Mouse (Mus musculus): ENCODE data around the gene Apoa4. TPM values are rescaled to one million over a fixed set of nuclear protein-coding genes. Genes with fewer than 3 reads are reported as not detected.

Gene Apoa4
- total RNA-seq (2021): not detected
- long read RNA-seq, experiment 1: 0 reads
- long read RNA-seq, experiment 2: 0 reads

DNA sequence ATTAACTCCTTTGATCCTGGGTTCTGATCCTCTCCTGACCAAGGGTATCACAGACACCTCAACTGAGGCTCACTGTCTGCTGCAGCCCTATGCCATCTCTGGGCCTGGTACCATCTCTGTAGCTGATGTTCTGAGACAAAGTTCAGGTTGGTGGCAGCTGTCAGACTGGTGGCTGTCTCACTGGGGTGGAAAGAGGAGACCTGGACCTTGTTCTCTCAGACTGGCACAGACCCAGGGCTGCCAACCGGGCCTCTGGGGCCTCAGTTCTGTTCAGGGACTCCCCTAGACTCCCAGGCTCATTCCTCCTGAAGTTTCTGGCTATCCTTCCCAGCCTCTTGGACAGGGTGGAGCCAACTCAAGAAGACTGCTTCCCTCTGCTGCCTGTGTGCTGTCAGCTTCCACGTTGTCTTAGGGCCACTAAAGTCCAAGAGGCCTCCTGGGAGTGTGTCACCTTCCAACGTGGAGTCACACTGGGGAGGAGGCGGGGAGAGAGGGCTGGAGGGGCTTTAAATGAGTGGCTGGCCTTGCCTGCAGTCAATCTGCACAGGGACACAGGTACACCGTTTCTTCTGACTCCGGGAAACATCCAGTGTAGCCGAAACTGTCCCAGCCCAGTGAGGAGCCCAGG, at the start of gene Apoa4:
Gene Apoa4, plus strand, starts transcription at position 171 of the 628 bp plus-strand sequence.
- DNase-seq: no peak

DNA sequence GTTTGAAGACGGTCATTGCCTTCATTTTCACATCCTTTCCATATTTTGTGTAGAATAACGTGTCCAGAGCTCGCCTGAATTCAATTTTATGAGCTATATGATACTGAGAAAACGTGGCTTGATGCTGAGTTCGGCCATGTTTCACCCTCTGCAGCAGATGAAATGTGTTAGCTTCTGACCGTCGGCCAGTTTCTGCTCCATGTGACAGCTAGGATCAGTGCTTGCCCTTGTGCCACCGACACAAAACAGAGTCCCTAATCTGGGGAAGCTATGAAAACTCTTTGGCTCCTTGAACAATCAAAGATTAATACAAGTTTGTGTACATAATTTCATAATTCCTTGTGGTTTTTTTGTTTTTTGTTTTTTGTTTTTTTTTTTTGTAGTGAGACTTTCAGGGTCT, 49.3 kb upstream of the Apoa4 start:
- no peak for DNase-seq

DNA sequence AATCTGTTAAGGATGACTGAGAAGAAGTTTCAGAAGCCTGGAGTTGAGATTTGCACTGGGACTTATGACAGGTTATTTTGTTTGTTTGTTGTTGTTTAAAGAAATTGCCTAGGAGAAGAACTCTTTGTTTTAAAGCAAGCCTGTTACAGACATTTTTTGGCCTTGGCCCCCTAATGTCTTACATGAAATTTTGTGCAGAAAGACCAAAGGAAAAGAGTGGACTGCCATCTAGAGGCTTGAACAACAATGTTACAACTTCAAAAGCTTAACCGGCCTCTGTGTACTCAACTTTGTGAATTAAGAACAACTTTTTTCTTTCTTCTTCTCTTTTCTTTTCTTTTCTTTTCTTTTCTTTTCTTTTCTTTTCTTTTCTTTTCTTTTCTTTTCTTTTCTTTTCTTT, 48.9 kb upstream of the Apoa4 start:
- no peak for DNase-seq

DNA sequence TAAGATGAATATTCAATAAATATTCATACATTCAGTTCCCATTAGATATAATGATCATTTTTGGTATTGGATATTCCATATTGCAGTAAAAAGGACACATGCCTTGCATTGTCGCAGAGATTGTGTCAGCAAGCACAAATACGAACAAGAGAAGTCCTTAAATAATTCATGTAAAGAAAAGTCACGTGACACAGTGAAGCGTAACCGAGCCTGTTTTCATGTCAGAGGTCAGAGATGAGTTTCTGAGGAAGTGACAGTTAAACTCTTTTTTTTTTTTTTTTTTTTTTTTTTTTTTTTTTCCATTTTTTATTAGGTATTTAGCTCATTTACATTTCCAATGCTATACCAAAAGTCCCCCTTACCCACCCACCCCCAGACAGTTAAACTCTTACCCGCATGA, 47.9 kb upstream of the Apoa4 start:
- no peak for DNase-seq

DNA sequence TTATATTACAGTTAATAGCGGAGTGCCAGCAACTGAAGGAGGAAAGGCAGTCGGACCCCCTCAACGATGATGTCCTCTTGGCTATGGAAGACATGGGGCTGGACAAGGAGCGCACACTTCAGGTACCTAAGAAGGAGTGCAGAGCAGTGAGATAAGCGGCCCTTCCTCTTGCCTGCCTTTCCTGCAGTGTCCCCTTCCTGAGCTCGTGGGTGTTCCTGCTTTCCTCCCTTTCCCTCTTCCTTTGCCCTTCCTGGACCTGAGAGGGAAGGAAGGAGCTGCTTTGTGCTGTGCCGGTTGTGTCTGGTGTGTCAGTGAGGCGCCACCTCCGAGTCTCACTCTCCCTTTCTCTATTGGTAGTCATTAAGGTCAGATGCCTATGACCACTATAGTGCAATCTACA, 45.7 kb upstream of the Apoa4 start:
- no peak for DNase-seq

DNA sequence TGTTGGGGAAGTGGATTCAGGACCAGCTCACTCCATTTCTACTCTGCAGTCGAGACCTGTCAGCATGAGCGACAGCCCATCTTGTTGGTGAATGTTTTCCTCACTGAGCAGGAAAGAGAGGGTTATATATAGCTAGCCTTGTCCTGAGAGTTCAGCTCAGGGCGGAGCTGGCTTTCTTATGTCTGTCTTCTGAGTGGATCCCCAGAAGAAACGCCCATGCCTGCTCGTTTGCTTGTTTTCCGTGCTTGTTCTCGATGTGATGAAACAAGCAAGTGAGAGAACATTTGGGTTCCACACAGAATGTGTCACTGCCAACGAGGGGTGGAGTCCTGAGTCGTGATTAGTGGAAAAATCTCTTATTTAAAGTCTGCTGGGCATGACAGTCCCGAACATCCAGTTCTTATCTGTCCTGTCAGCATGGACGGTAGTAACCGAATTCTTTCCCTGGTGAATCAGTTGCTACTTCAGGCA, 43.8 kb upstream of the Apoa4 start:
- peak; percentile 36 for DNase-seq

DNA sequence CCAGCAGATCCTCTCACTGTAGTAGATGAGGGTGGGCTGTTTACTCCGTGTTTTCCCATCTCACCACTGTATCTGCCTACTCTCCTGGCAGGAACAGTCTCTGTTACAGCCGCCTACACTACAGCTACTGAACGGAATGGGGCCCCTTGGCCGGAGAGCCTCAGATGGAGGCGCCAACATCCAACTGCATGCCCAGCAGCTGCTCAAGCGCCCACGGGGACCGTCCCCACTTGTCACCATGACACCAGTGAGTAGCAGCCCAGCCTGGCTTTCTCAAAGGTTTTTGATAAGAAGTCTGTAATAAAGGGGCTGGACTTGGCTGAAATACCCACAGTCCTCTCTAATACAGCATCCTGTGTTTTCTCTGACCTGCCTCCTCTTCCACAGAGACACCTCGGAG, 42.0 kb upstream of the Apoa4 start:
- DNase-seq: no peak

DNA sequence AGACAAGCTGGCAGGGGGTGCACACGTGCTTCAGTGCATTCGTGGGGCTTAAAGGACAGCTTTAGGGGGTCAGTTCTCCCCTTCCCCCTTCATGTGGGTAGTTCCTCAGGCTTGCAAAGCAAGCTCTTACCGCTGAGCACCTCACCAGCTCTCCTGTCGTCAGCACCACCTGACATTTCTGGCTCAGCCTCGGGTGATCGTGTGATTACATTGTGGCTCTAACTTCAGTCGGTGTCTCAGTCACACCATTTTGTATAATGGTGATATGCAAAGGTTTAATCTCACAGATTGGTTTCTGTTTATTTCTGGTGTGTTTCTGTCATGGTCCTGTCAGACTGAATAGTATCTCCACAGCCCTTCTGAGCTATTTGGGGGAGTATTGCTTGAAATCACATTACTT, 41.6 kb upstream of the Apoa4 start:
- DNase-seq: no peak

DNA sequence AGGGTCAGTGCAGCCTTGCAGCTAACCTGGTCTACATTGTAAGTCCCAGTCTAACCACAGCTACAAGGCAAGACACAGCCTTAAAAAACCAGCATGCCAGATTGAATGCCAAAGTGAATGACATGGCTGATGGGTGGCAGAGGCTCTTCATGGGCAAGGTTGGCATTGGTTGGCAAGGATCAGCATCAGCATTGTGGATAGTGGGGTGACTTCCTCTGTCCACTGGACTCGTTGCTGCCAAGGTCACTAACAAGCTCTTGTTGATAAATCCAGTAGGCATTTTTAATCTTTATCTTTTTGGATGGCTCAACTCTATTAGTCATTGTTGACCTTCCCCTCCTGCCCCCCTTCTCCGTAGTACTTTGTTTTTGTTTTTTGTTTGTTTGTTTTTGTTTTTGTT, 40.9 kb upstream of the Apoa4 start:
- DNase-seq: no peak

DNA sequence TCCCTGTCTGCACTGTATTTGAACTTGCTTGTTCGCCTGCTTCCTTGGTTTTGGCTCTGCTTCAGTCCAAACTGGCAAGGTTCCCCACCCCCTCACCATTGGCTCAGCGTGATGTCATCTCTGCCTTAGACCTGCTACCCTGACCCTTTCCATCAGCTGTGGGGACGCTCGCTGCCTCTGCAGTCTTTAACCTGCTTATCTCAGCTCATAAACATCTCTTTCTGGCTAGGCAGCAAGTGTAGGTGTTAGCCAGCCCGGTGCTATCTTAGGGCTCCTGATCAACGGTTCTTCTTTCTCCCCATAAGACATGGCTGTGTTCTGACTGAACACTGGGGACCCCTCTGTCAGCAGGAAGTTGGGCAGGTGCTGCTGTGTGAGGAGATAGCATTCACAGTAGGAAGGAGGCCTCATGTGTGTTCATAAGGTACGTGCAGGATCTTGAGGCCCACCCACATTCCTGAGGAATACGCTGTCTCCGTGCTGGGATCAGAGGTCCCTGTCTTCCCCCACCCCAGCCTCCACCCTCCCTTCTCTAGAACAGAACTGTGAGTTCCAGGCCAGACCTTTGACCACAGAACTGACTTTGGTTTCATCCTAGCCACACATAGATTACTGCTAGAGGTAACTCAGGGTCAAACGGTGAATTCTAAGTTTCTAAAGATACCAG, 33.5 kb upstream of the Apoa4 start:
- no peak for DNase-seq

DNA sequence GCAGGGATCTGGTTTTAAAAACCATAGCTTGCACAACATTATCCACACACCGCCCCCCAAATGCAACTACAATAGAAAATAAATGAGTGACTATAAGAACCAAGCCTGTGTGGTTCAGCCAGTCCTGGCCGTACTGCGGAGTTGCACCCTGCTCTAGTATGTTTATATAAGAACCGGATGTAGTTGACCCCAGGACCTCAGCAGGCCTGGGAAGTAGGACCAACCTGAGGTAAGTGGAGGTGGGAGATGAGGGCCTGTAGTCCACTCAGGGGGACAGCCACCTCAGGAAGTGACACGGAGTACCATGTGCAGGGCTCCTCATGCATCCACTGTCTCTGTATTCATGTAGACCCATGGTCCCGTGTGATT, 33.0 kb upstream of the Apoa4 start:
- DNase-seq: no peak

DNA sequence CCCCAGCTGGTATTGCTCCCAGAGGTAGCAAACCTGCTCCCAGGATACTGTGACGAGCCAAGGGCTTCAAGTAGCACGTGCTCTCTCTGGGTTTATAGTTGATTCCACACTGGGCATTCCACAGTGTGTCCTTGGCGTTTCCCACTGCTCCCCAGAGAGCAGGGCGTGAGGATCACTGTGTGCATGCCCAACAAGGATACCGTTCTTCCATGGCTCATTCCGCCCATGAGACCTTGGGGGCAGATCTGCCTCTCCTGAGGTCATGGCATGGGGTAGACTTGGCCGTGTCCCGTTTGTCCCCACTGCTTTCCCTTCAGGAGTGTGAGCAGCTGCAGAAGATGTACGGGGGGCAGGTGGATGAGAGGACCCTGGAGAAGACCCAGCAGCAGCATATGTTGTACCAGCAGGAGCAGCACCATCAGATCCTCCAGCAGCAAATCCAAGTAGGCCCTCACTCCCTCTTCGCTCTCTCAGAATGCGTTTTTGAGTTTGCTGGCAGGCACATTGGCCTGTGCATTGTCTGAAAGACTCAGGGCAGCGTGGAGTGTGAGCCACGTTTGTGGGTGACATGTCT, 32.0 kb upstream of the Apoa4 start:
- no peak for DNase-seq

DNA sequence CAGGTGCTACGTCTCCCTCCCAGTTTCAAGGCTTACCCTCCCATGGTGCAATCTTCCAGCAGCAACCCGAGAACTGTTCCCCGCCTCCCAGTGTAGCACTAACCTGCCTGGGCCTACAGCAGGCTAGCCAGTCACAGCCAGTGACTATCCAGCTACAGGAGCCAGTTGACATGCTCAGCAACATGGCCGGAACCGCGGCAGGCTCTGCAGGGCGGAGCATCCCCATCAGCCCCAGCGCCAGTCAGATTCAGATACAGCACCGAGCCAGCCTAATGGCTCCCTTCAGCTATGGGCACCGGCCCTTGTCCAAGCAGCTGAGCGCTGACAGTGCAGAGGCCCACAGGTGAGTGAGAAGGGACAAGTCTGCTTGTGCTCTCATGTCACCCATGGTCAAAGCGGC, 30.0 kb upstream of the Apoa4 start:
- DNase-seq: no peak

DNA sequence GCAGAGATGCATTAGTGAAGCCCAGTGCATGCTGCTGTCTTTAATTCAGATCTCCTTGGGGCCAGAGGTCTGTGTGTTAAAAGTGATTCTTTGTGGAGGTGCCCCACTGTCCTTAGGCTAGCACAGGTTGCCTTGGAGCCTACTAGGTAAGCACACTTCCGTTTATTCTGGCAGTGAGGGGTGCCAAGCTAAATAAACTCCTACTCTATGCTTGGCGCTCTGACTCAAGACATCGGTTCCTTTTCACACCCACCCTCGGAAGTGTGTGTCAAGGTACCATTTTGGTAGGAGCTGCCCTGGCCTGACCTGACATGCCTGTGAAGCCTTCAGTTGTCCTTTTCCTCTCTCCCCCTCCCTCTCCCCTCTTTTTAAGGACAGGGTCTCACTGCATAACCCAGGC, 26.2 kb upstream of the Apoa4 start:
- DNase-seq: no peak

DNA sequence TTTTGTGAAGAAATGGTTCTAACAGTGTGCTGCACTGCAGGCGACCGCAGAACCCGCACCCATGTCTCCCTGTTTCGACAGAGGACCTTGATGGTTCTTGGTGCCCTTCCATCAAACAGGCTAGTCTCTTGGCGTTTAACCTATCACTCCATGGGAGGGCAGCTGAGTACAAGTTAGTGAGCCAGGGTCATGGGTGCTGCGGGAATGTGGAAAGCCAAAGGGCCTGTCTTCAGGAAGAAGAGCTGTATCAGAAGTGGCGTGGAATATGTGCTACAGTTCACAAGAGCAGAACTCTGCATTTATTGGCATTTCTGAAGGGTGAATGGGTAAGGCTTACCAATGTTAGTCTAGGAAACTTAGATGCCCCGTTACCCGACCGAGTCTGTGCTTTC, 25.6 kb upstream of the Apoa4 start:
- no peak for DNase-seq

DNA sequence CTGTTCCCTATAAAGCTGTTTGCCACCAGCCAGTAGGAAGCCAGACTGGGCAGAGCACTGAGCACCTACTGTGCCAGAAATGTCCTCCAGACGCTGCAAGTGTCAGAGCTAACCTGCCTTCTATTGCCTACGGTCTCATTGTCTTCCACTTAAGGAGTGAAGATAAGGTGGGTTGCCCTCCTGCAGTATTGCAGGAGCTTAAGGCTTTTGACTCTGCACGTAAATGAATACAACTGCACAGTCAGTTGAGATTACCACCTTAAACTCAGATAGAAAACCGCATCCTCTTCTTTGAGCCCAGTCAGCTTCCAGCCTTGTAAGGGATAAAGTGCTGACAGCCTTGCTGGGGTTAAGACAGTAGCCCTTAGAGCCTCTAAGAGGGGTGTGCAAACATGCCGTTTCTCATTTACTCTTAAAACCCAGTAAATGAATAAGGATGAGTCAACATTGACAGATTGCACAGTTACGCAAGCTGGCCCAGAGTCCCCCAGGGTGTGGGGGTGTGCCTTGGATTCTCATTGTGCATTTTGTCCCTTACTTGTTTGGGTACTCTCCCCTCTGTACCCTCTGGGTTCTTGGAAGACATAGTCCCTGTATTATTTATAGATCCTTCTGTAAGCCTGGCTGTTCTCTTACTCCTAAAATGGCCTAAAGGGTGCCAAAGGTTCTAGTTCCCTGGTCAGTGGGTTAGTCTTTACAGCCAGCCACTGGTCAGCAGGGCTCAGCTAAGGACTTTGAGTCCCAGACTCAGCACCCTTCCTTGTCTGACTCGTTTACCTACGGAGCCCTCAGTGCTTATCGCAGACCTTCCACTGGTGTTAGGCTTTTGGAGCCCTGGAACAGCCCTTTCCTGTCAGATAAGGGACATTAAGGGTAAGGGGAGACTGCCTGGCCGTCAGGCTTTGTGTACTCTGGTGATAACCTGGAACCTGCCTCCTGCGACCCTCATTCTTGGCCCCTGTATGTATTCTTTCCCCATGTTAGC, 24.9 kb upstream of the Apoa4 start:
- DNase-seq: peak; percentile 26

DNA sequence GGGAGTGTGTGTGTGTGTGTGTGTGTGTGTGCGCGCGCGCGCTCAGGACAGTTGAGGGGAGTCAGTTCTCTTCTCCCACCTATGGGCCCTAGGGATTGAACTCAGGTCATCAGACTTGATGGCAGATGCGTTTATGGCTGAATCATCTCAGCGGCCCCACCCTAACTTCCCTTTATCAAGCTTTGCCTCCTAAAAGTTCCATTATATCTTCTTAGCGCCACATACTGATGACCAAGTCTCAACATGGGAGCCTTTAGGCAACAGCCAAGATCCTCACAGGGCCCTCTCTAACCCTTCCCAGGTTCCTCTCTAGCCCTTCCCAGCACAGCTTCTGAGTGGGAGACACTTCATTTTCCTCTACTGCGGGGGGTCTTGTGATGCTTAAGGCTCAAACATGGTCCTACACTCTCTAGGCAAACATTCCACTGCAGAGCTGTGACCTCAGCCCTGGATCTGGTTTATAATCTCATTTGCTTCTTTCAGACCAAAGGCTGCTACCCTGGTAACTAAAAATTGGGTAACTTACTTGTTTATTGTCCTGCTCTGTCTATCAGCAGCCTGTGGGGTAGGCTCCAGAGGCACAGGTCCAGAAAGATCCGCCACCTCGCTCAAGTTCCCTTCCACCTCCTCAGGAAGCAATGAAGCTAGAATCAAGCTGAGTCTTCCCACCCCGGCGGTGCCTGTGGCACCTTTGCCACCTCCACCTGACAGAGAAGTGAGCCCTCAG, 23.6 kb upstream of the Apoa4 start:
- DNase-seq: no peak

DNA sequence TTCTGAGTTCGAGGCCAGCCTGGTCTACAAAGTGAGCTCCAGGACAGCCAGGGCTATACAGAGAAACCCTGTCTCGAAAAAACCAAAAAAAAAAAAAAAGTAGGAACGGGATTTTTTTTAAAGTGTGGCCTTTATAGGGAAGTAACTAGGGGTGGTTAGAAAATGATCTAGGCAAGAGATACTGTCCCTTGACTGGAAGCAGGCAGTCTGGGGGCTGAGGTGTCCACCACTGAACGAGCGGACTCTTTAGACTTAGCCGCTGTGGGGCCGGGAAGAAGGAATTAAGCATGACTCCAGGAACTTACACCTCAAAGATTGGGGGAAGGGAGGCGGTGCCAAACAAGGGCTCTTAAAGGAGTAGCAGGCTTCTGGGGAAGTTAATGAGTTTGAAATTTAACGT, 22.3 kb upstream of the Apoa4 start:
- DNase-seq: no peak

DNA sequence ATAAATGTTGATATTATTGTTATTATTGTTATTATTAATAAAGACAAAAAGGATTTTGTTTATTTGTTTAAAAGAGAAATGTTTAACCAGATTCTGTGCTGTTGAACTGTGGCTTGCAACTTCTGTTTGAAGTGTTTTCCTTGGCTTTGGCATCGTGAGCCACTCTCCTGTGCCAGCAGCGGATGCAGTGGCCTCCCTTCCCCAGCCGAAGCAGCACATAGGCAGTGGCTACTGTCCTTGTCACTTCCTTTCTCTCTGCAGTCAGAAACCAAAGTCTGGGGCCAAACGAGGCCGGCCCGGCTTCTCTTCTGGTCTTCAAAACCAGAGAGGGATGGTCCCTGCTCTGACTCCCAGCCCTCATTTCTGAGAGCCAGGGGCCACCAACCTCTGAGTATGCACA, 17.4 kb upstream of the Apoa4 start:
- no peak for DNase-seq

DNA sequence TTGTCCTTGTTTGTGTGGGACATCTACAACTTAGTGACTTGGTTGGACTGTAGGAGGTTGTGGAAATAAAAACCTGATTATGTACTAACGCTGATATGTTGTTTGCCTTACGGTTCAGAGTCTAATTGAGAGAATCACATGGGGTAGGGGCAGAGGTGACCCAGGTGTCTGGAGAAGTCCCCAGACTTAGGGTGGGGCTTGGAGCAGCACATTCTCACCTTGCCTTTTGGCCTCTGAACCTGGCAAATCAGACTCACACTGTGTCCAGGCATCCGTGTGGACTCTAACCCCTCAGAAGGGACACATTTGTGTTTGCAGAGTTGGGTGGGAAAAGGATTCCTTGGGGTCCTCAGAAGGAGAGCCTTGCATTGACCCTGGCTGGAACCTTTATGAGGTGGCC, 16.4 kb upstream of the Apoa4 start:
- no peak for DNase-seq

DNA sequence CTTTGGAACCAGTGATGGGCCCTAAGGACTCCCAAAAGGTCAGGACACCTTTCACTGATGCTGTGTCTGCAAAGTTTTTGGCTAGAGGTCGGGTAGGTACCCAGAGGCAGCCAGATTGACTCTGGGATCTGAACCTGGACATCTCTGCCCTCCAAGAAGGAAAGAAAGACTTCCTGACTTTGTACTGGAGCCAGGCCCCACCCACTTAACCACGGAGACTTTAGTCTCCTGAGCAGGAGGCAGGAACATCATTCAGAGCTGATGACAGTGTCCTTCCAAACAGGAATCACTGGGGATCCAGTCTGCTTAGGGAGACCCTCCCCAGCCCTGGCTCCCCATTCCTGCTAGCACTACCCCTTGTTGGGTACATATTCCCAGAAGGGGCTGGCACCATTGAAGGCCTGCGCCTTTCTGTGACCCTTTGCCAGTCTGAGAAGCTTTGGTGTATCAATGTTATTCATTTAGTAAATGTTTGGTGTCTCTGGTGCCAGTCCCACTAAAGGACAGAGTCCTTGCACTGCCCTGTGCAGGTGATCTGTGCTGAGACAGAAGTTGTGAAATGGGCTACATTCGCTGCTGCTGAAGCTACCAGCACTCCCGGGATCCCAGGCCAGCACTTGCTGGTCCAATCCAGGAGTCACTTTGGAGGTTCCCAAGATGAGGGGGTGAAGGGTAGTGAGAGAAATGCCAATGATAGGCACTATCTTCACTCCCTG, 15.4 kb upstream of the Apoa4 start:
- DNase-seq: no peak

Data from gastrocnemius, postnatal 25 days (tissue).